ENCODE assay signal across 8 mouse cellular contexts in genomic region chr4:43010161-43011038, GRCm38 (mm10). TPM values are rescaled to one million over a fixed set of nuclear protein-coding genes. Genes with fewer than 3 reads are reported as not detected.
DNase-seq lines count a peak whose midpoint lies in the region; ATAC-seq lines count a peak whose summit lies in the region.

Gene Fancg, minus strand, starts transcription at chr4:43010506.

- peaks cover 8% of the 10 kb centered on the region for H3K4me1 ChIP-seq in embryonic facial prominence, embryonic 12.5 days
- H3K4me1 ChIP-seq in limb, embryonic 11.5 days (ENCODE audit: control insufficient read depth, insufficient read depth, low read length): no peaks in the 10 kb centered on the region; the same call in 1 of the 2 replicates
- peaks cover 10% of the 10 kb centered on the region for H3K4me1 ChIP-seq in midbrain, embryonic 13.5 days (replicated peaks)

- peak within 1 kb of the TSS; percentile 67 for H3K4me3 ChIP-seq in embryonic facial prominence, embryonic 12.5 days
- peak within 1 kb of the TSS; percentile 67 for H3K4me3 ChIP-seq in limb, embryonic 11.5 days (ENCODE audit: low read depth, low read length)
- H3K4me3 ChIP-seq in midbrain, embryonic 13.5 days (replicated peaks): peak within 1 kb of the TSS; percentile 75

- H3K27me3 ChIP-seq in embryonic facial prominence, embryonic 12.5 days: no peaks in the 10 kb centered on the region
- no peaks in the 10 kb centered on the region for H3K27me3 ChIP-seq in limb, embryonic 11.5 days (ENCODE audit: control insufficient read depth, insufficient read depth, low read length)
- no peaks in the 10 kb centered on the region for H3K27me3 ChIP-seq in midbrain, embryonic 13.5 days

- peak; percentile 90 for ATAC-seq in embryonic facial prominence, embryonic 12.5 days (ENCODE audit: insufficient number of reproducible peaks, insufficient read depth, low FRiP score, low TSS enrichment)
- ATAC-seq in limb, embryonic 11.5 days (ENCODE audit: insufficient number of reproducible peaks, low FRiP score, low TSS enrichment, low read depth): peak; percentile 87
- peak; percentile 95 for ATAC-seq in midbrain, embryonic 13.5 days

- DNase-seq in 416B (ENCODE audit: low read depth): peak; percentile 88
- peak; percentile 89 to 91 for DNase-seq in adrenal gland, postnatal 36 days
- peak; percentile 99 for DNase-seq in heart, adult 11 months
- peak; percentile 87 for DNase-seq in kidney, adult 18-20 months
- DNase-seq in limb, embryonic 11.5 days (ENCODE audit: low spot score): peak; percentile 89
- DNase-seq in spleen, adult 12 weeks (ENCODE audit: low spot score): peak; percentile 65

- WGBS in embryonic facial prominence, embryonic 12.5 days: under 1% methylated on average over 37 of the region's 37 CpGs
- WGBS in limb, embryonic 11.5 days: 2% methylated on average over 37 of the region's 37 CpGs
- whole genome bisulfite sequencing in midbrain, embryonic 13.5 days: 1% methylated on average over 37 of the region's 37 CpGs

- H3K9me3 ChIP-seq in embryonic facial prominence, embryonic 12.5 days: no peaks in the 10 kb centered on the region
- H3K9me3 ChIP-seq in limb, embryonic 11.5 days (ENCODE audit: control insufficient read depth, low read length): no peaks in the 10 kb centered on the region
- no peaks in the 10 kb centered on the region for H3K9me3 ChIP-seq in midbrain, embryonic 13.5 days

- peaks cover 6% of the 10 kb centered on the region; the same call in 1 of the 2 replicates for H3K36me3 ChIP-seq in embryonic facial prominence, embryonic 12.5 days
- H3K36me3 ChIP-seq in limb, embryonic 11.5 days (ENCODE audit: control insufficient read depth, insufficient read depth, low read length): no peaks in the 10 kb centered on the region; the same call in 1 of the 2 replicates
- no peaks in the 10 kb centered on the region for H3K36me3 ChIP-seq in midbrain, embryonic 13.5 days

- H3K4me2 ChIP-seq in embryonic facial prominence, embryonic 12.5 days (replicated peaks): peak within 1 kb of the TSS; percentile 83
- H3K4me2 ChIP-seq in limb, embryonic 11.5 days (ENCODE audit: low read depth, severe bottlenecking): peak within 1 kb of the TSS; percentile 72
- peak within 1 kb of the TSS; percentile 79 for H3K4me2 ChIP-seq in midbrain, embryonic 13.5 days (replicated peaks)

- H3K27ac ChIP-seq in embryonic facial prominence, embryonic 12.5 days: peak within 1 kb of the TSS; percentile 50; the same call in 1 of the 2 replicates
- peak within 1 kb of the TSS; percentile 14; the same call in 1 of the 2 replicates for H3K27ac ChIP-seq in limb, embryonic 11.5 days (replicated peaks; ENCODE audit: low read depth, low read length)
- H3K27ac ChIP-seq in midbrain, embryonic 13.5 days: peak within 1 kb of the TSS; percentile 64; the same call in 1 of the 2 replicates

- H3K9ac ChIP-seq in embryonic facial prominence, embryonic 12.5 days: peak within 1 kb of the TSS; percentile 66
- peak within 1 kb of the TSS; percentile 63 for H3K9ac ChIP-seq in limb, embryonic 11.5 days (ENCODE audit: low read length)
- peak within 1 kb of the TSS; percentile 68 for H3K9ac ChIP-seq in midbrain, embryonic 13.5 days (replicated peaks)

RNA-seq across cellular contexts. Expression of gene Fancg, which starts in this region (rescaled TPM):
- total RNA-seq in adrenal gland, postnatal 36 days (2021): 10 to 100 TPM in 1 of 2 experiments, 1 to 10 TPM in 1; 6.3 to 14.2 TPM
- polyA plus RNA-seq in embryonic facial prominence, embryonic 12.5 days (2016; fragmentation: Nextera tagmentation; extraction: Ambion mirVana): 20.4 and 20.8 TPM in 2 replicates
- polyA plus RNA-seq in limb, embryonic 11.5 days (2014; fragmentation: Nextera tagmentation; extraction: Ambion mirVana): 19.1 and 23.6 TPM in 2 replicates
- polyA plus RNA-seq in midbrain, embryonic 13.5 days (2015; fragmentation: Nextera tagmentation; extraction: Ambion mirVana): 17.0 and 18.7 TPM in 2 replicates

Comparison
In these comparisons a context has a peak if more than half of its experiments do, and no peak if none do; other contexts are left out.
1. Peak in every context shown above with its lines: DNase-seq, ATAC-seq, H3K4me3 ChIP-seq and H3K27ac ChIP-seq.
2. H3K27ac ChIP-seq: peak in every context shown above with its lines; median percentile 64 in midbrain, embryonic 13.5 days; 50 in embryonic facial prominence, embryonic 12.5 days; 14 in limb, embryonic 11.5 days.